Mouse (Mus musculus): Measurements from ENCODE around the gene Kif7.
A peak's percentile ranks its signal among the peaks of the same experiment; 100 is the strongest.

The Kif7 gene

GRCm38 (mm10) chr7:79727091-79727490 lies 11.6 kb upstream of the Kif7 start:
- peak; percentile 60 to 68 for DNase-seq (ENCODE audit: low spot score in 2 of 2)

GRCm38 (mm10) chr7:79721386-79721977 lies 6.0 kb upstream of the Kif7 start:
- DNase-seq (ENCODE audit: low spot score in 2 of 2) = peak; percentile 30 to 50

DNA sequence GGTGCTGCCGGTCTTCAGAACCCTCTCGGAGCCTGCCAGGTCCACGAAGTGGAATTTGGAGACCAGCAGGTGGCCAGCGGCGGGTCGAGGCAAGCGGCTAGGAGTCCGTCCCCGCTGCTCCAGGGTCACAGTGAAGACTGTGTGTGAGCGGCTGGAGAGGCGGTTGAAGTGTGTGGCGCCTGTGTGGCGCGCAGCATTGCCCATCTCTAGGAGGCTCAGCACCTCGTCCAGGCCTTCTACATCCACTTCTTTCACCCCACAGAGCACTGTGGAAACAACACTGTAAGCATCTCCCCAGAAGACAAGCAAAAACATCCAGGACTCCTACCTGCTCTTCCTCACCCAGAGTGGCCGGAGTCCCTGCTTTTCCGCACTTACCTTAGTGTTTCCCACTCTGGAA lies 4.7 kb downstream of the Kif7 start:
- DNase-seq (ENCODE audit: low spot score in 2 of 2) = no peak

DNA sequence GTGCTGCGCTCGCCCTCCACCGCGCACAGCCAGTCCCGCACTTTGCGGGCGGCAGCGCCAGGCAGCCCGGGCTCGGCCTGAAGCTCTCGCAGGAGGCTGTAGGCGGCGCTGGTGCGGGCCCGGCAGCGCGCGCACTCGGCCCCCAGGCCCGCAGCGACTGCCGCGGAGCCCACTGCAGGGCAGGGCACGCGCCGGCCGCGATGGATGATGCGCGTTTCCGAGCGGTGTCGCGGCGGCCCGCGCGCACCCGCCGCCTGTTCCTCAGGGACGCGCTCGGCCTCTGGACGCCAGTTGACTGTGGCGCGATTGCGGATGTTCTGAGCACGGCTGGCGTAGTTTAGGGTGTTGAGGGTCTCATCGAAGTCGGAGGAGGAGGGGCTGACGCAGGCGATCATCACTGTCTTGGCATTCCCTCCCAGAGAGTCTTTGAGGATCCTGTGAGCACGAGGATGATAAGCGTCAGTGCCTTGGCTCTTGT lies 5.4 kb downstream of the Kif7 start:
- peak; percentile 31 to 53 for DNase-seq (ENCODE audit: low spot score in 2 of 2)

- no peak for DNase-seq (ENCODE audit: low spot score in 2 of 2)
Observed at GRCm38 (mm10) chr7:79705210-79705609, 10.3 kb downstream of the Kif7 start.

DNA sequence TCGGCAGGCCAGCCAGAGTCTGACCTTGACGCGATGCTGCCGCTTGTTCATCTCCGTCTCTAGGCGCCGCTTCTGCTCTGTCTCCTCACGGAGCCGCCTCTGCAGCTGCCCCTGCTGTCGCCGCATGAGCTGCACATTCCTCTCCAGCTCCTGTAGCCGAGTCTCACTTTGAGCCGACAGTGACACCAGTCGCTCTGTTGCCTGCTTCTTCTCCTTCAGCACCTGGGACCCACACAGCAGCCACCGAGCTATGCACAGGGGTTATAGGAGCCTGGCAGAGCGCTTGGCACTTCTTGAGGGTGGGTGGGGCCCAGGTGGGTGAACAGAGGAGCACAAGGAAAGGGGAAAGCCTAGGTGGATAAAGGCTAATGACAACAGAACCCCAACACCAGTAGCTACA lies 12.8 kb downstream of the Kif7 start:
- no peak for DNase-seq (ENCODE audit: low spot score in 2 of 2)

GRCm38 (mm10) chr7:79696495-79696894 lies 19.0 kb downstream of the Kif7 start:
- no peak for DNase-seq (ENCODE audit: low spot score in 2 of 2)

GRCm38 (mm10) chr7:79680231-79680630 lies 35.3 kb downstream of the Kif7 start:
- DNase-seq (ENCODE audit: low spot score in 2 of 2) = no peak

DNA sequence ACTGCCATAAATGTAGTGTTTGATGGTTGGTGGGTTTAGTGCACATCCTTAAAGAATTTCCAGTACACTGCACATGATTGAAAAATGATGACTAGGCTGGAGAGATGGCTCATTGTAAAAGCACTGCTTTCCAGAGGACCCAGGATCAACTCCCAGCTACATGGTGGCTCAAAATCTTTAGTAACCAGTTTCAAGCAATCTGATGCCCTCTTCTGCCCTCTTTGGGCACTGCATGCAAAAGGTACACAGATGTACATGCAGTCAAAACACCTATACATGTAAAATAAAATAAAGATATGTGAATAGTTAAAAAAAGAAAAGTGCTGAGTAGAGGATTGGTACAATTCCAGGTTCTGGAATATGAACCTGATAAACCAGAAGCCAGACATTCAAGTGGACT lies 36.3 kb downstream of the Kif7 start:
- peak in 1 of 2 experiments; percentile 6 for DNase-seq (ENCODE audit: low spot score in 2 of 2)

GRCm38 (mm10) chr7:79670900-79671604 lies 44.5 kb downstream of the Kif7 start:
- DNase-seq (ENCODE audit: low spot score in 2 of 2) = no peak

DNA sequence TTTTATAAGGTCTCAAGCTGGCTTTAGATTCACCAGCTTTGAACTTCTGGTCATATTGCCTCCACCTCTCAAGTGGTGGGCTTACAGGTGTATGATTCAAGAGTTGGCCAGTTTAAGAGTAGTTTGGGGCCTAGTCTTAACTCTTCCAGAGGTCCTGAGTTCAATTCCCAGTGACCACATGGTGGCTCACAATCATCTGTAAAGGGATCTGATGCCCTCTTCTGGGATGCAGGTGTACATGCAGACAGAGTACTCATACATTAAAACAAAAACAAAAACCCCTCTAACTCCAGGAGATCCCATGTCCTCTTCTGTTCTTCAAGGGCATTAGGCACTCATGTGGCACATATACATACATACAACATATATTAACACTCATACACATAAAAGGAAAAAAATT lies 48.8 kb downstream of the Kif7 start:
- no peak for DNase-seq (ENCODE audit: low spot score in 2 of 2)

- DNase-seq (ENCODE audit: low spot score in 2 of 2) = no peak
Observed at GRCm38 (mm10) chr7:79661253-79661890, 54.1 kb downstream of the Kif7 start.

DNA sequence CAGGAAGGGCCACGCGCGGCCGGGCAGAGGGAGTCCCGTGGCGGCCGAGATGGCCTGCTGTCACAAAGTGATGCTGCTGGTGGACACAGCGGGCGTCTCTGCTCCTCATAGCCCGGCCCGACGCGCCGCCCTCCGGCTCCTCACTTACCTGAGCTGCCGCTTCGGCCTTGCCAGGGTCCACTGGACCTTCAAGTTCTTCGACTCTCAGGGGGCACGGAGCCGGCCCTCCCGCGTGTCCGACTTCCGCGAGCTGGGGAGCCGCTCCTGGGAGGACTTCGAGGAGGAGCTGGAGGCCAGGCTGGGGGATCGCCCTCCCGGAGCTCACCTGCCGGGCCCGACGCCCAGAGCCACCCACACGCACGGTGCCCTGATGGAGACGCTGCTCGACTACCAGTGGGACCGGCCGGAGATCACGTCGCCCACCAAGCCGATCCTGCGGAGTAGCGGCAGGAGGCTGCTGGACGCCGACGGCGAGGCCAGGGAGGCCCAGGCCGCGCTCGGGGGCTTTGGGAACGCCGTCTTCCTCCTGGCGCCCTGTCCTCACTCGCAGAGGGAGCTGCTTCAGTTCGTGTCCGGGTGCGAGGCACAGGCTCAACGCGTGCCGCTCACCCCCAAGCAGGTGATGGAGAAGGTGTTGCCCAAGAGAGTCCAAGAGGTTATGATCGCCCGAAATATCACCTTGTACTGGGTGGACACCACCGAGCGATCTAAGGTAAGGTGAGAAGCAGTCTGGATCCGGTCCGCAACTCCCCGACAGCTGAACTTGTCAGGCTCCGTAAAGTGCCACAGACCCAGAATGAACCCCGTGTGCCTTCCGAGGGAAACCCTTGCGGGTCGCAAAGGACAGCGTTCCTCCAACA lies 55.0 kb downstream of the Kif7 start:
- no peak for DNase-seq (ENCODE audit: low spot score in 2 of 2)

- peak; percentile 95 for DNase-seq (ENCODE audit: low spot score in 2 of 2)
Observed at GRCm38 (mm10) chr7:79659578-79660290, 55.8 kb downstream of the Kif7 start, which contains the start of gene Ticrr. Ticrr (plus strand) TSS chr7:79660196.

- no peak for DNase-seq (ENCODE audit: low spot score in 2 of 2)
Observed at GRCm38 (mm10) chr7:79654586-79654985, 60.9 kb downstream of the Kif7 start.

DNA sequence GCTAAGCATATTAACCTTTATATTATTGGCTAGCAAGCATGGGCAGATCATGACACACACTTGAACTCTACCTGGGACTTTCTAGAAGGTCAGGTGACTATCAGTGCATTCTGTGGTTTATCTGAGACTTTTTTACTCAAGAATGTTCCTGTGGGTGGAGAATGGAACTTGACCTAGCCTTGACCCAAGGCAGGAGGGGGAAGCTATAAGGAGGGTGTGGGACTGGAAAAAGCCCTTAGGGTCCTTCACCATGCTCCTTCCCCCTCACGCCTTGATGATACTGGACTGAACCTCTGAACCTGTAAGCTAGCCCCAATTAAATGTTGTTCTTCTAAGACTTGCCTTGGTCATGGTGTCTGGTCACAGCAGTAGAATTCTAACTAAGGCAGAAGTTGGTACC lies 61.3 kb downstream of the Kif7 start:
- DNase-seq (ENCODE audit: low spot score in 2 of 2) = no peak

- peak; percentile 75 to 76 for DNase-seq (ENCODE audit: low spot score in 2 of 2)
Observed at GRCm38 (mm10) chr7:79649005-79649404, 66.5 kb downstream of the Kif7 start.
